Mouse (Mus musculus): ENCODE measurements around the gene Llgl1. TPM values are rescaled to one million over a fixed set of nuclear protein-coding genes. Genes with fewer than 3 reads are reported as not detected.

Gene Llgl1
- 10 to 100 TPM in 1 of 2 experiments, 1 to 10 TPM in 1; 6.2 to 10.4 TPM for polyA plus RNA-seq (2017; shearing (Covaris generic))

- peak; percentile 75 for ATAC-seq
These were observed at the start of gene Llgl1 for GRCm38 (mm10) chr11:60699524-60700075. Gene Llgl1, plus strand, starts transcription at chr11:60699723.

- ATAC-seq: no peak
These were observed 3.4 kb upstream of the Llgl1 start for GRCm38 (mm10) chr11:60696165-60696564.

- ATAC-seq: peak; percentile 20
These were observed 2.0 kb upstream of the Llgl1 start for GRCm38 (mm10) chr11:60697561-60697960.

- ATAC-seq: peak; percentile 21
These were observed 558 bp upstream of the Llgl1 start for GRCm38 (mm10) chr11:60698806-60699523.

GRCm38 (mm10) chr11:60700320-60701185, 1.0 kb downstream of the Llgl1 start:
- ATAC-seq: no peak

- no peak for ATAC-seq
These were observed 2.1 kb downstream of the Llgl1 start for GRCm38 (mm10) chr11:60701611-60702010.

GRCm38 (mm10) chr11:60703131-60703530, 3.6 kb downstream of the Llgl1 start:
- ATAC-seq: no peak

GRCm38 (mm10) chr11:60704023-60704880, 4.7 kb downstream of the Llgl1 start:
- ATAC-seq: no peak

- no peak for ATAC-seq
These were observed 5.7 kb downstream of the Llgl1 start for GRCm38 (mm10) chr11:60705255-60705654.

- no peak for ATAC-seq
These were observed 6.6 kb downstream of the Llgl1 start for GRCm38 (mm10) chr11:60706076-60706475.

- no peak for ATAC-seq
These were observed 7.4 kb downstream of the Llgl1 start for GRCm38 (mm10) chr11:60706696-60707480.

- ATAC-seq: no peak
These were observed 8.1 kb downstream of the Llgl1 start for GRCm38 (mm10) chr11:60707672-60708071.

- no peak for ATAC-seq
These were observed 9.1 kb downstream of the Llgl1 start for GRCm38 (mm10) chr11:60708631-60709030.

- ATAC-seq: no peak
These were observed 10.2 kb downstream of the Llgl1 start for GRCm38 (mm10) chr11:60709481-60710465.

- no peak for ATAC-seq
These were observed 11.7 kb downstream of the Llgl1 start for GRCm38 (mm10) chr11:60711218-60711617.

GRCm38 (mm10) chr11:60712040-60712439, 12.5 kb downstream of the Llgl1 start:
- no peak for ATAC-seq

GRCm38 (mm10) chr11:60712639-60713255, 13.2 kb downstream of the Llgl1 start:
- ATAC-seq: no peak

- no peak for ATAC-seq
These were observed 16.3 kb downstream of the Llgl1 start for GRCm38 (mm10) chr11:60715833-60716232.

- no peak for ATAC-seq
These were observed 19.7 kb downstream of the Llgl1 start for GRCm38 (mm10) chr11:60719263-60719662.
